Mouse (Mus musculus) stomach, postnatal 0 days (tissue): ENCODE results near the gene Tmx2. TPM values are rescaled to one million over a fixed set of nuclear protein-coding genes. Genes with fewer than 3 reads are reported as not detected.
A peak's percentile ranks its signal among the peaks of the same experiment; 100 is the strongest.
"Not testable (repeated sequence)": the region's sequence is repeated elsewhere in the genome, so short reads cannot be mapped to it uniquely, and the experiment has no call there.

Source experiments
- ATAC-seq: fragments of 200-750 bp; cut with Nextera tagmentation; 2 replicates; pipeline ENCODE4 v1.8.0; 2017; ENCODE audit not compliant: low FRiP score, low TSS enrichment
- DNase-seq: peaks from one replicate; pipeline ENCODE4 v3.0.0-alpha.2; 2016; ENCODE audit warnings: low spot score
- H3K27ac ChIP-seq: fragments of 300-500 bp; sonication (generic); replicated peaks from 2 replicates; pipeline ENCODE4 v1.5.1; 2014; ENCODE audit warnings: mild to moderate bottlenecking, control low read depth
- H3K27me3 ChIP-seq: fragments of 300-500 bp; sonication (generic); 2 replicates; pipeline ENCODE4 v1.6.1; 2014; ENCODE audit warnings: low read length; ENCODE audit not compliant: control insufficient read depth, insufficient read depth
- H3K36me3 ChIP-seq: fragments of 300-500 bp; sonication (generic); 2 replicates; pipeline ENCODE4 v1.6.1; 2014; ENCODE audit warnings: low read length, mixed read lengths; ENCODE audit not compliant: control insufficient read depth, insufficient read depth
- H3K4me1 ChIP-seq: fragments of 300-500 bp; sonication (generic); replicated peaks from 2 replicates; pipeline ENCODE4 v1.6.1; 2014; ENCODE audit warnings: antibody characterized with exemption; ENCODE audit not compliant: control insufficient read depth, insufficient read depth
- H3K4me2 ChIP-seq: fragments of 300-500 bp; sonication (generic); replicated peaks from 2 replicates; pipeline ENCODE4 v1.6.1; 2014; ENCODE audit warnings: low read depth, mild to moderate bottlenecking, control low read depth, moderate library complexity
- H3K4me3 ChIP-seq: fragments of 300-500 bp; sonication (generic); 2 replicates; pipeline ENCODE4 v1.5.1; 2014; ENCODE audit warnings: low read depth, low read length, control low read depth
- H3K9ac ChIP-seq: fragments of 300-500 bp; sonication (generic); 2 replicates; pipeline ENCODE4 v1.6.1; 2014; ENCODE audit warnings: mild to moderate bottlenecking, low read length, control low read depth, mixed read lengths
- H3K9me3 ChIP-seq: fragments of 300-500 bp; sonication (generic); 2 replicates; pipeline ENCODE4 v1.6.1; 2016; ENCODE audit warnings: low read length; ENCODE audit not compliant: control insufficient read depth
- CTCF ChIP-seq: IDR thresholded peaks from 2 replicates; pipeline ENCODE4 v1.5.1; 2016; ENCODE audit warnings: antibody characterized with exemption, low read depth, mild to moderate bottlenecking, moderate library complexity
- EP300 ChIP-seq: optimal IDR thresholded peaks from 2 replicates; pipeline ENCODE3; 2016; ENCODE audit warnings: antibody characterized with exemption
- WGBS: fragments of 180-500 bp; shearing (Covaris S2); extraction: QIAGEN DNeasy Blood & Tissue Kit; methylation state at CpG from one replicate; pipeline ENCODE4 v1.1.7; 2014; 5-methylcytosine and 5-hydroxymethylcytosine counted together
- polyA plus RNA-seq: library from polyadenylated mRNA; unstranded; fragments of >200 nt; fragmentation: Nextera tagmentation; extraction: Ambion mirVana; gene quantifications from 2 replicates; pipeline ENCODE4 v1.2.1, GENCODE M21; 2015

The Tmx2 gene
- 80.9 and 86.0 TPM in 2 replicates for polyA plus RNA-seq

DNA sequence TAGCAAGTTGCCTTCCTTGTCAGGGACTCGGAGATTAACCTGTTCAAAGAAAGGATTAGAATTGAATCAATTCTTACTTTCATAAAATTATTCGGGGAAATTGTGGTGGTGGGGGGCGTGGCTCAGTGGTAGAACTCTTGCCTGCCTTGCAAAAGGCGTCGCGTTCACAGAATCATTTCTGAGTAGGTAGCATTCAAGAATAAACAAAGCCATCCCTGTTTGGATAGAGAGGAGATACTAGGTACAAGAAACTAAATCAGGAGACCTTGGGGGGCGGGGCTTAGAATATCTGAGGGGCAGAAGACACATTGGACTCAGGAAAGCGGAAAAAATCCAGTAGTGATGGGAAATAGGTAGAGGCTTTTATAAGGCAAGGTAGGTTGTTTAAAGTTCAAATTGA, at the start of gene Tmx2:
TSS of gene Tmx2 (minus strand) at position 125 of the 400 bp plus-strand sequence.
- H3K4me2 ChIP-seq, result peak within 1 kb of the TSS; percentile 92
- DNase-seq, result no peak

GRCm38 (mm10) chr2:84728191-84728590, 49.3 kb upstream of the Tmx2 start:
- H3K27me3 ChIP-seq, H3K9ac ChIP-seq, H3K9me3 ChIP-seq, H3K27ac ChIP-seq, DNase-seq, H3K4me3 ChIP-seq, H3K4me2 ChIP-seq, ATAC-seq, H3K4me1 ChIP-seq, H3K36me3 ChIP-seq: not testable (repeated sequence)
- 81% methylated on average over 5 of the region's 5 CpGs for WGBS

More for the DNA sequence above, at the start of gene Tmx2:
- Histone ChIP-seq H3K9me3 (no peaks in the 10 kb centered on the region), H3K27me3 (no peaks in the 10 kb centered on the region), H3K27ac (peak within 1 kb of the TSS; percentile 88), H3K9ac (peak within 1 kb of the TSS; percentile 85), H3K4me1 (no peaks in the 10 kb centered on the region), H3K36me3 (peaks cover 8% of the 10 kb centered on the region), H3K4me3 (peak within 1 kb of the TSS; percentile 90)
- TF ChIP-seq CTCF (no peak), EP300 (no peak)
- no peak for ATAC-seq
- WGBS, result 12% methylated on average over 8 of the region's 8 CpGs

GRCm38 (mm10) chr2:84727172-84727858, 48.4 kb upstream of the Tmx2 start, which contains the start of gene Clp1:
Gene Clp1, minus strand, starts transcription at chr2:84727350.
- H3K27ac ChIP-seq, result peak within 1 kb of the TSS; percentile 89
- peak; percentile 98 for ATAC-seq
- WGBS, result under 1% methylated on average over 39 of the region's 39 CpGs
- 0 out of 2 replicates have a peak, but pooled peaks cover 2% of the 10 kb centered on the region for H3K4me1 ChIP-seq
- TF ChIP-seq EP300 (no peak), CTCF (0 out of 2 replicates have a peak, but pooled peaks have one; percentile 2)
- no peaks in the 10 kb centered on the region for H3K27me3 ChIP-seq
- H3K36me3 ChIP-seq, result peaks cover 6% of the 10 kb centered on the region
- H3K4me2 ChIP-seq, result peak within 1 kb of the TSS; percentile 74
- DNase-seq, result peak; percentile 98
- peak within 1 kb of the TSS; percentile 61 for H3K9ac ChIP-seq
- peak within 1 kb of the TSS; percentile 63 for H3K4me3 ChIP-seq
- no peaks in the 10 kb centered on the region for H3K9me3 ChIP-seq

DNA sequence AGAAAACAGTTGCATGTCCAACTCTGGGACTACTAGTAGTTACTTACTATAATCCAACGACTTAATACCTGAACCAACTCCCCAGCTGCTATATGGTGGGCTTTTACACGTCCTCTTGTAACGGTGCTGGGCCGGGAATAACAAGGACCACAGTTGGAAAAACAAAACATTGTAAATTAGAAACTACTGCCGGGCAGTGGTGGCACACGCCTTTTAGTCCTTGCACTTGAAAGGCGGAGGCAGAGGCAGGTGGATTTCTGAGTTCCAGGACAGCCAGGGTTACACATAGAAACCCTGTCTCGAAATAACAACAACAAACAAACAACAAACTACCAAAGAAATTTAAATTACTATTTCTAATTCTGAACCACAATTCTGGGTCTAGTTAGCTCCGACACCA, 47.8 kb upstream of the Tmx2 start:
- no peak for TF ChIP-seq EP300
- no peak for TF ChIP-seq CTCF
- Histone ChIP-seq H3K27ac (no peak overlapping the region), H3K9me3 (no peaks in the 10 kb centered on the region), H3K27me3 (no peaks in the 10 kb centered on the region), H3K36me3 (peaks cover 6% of the 10 kb centered on the region), H3K4me1 (0 out of 2 replicates have a peak, but pooled peaks cover 2% of the 10 kb centered on the region), H3K4me3 (peak overlapping the region; percentile 63), H3K4me2 (peak overlapping the region; percentile 74), H3K9ac (peak overlapping the region; percentile 61)
- 3% methylated on average over 9 of the region's 9 CpGs for WGBS
- ATAC-seq (no peak), DNase-seq (no peak)

GRCm38 (mm10) chr2:84725770-84726169, 46.8 kb upstream of the Tmx2 start:
- Histone ChIP-seq H3K4me3 (no peak overlapping the region), H3K9ac (no peak overlapping the region), H3K4me2 (no peak overlapping the region), H3K9me3 (no peaks in the 10 kb centered on the region), H3K36me3 (peaks cover 6% of the 10 kb centered on the region), H3K4me1 (0 out of 2 replicates have a peak, but pooled peaks cover 2% of the 10 kb centered on the region), H3K27me3 (no peaks in the 10 kb centered on the region), H3K27ac (no peak overlapping the region)
- DNase-seq (no peak), ATAC-seq (no peak)
- no peak for TF ChIP-seq CTCF
- TF ChIP-seq EP300, result no peak
- 91% methylated on average over 10 of the region's 10 CpGs for WGBS

GRCm38 (mm10) chr2:84723856-84724255, 44.9 kb upstream of the Tmx2 start:
- TF ChIP-seq EP300 (no peak), CTCF (no peak)
- H3K4me2 ChIP-seq, result no peak overlapping the region
- H3K4me3 ChIP-seq, result no peak overlapping the region
- 92% methylated on average over 14 of the region's 14 CpGs for WGBS
- no peak overlapping the region for H3K9ac ChIP-seq
- H3K27me3 ChIP-seq, result no peaks in the 10 kb centered on the region
- ATAC-seq (no peak), DNase-seq (no peak)
- no peaks in the 10 kb centered on the region for H3K9me3 ChIP-seq
- 0 out of 2 replicates have a peak, but pooled peaks cover 2% of the 10 kb centered on the region for H3K4me1 ChIP-seq
- H3K27ac ChIP-seq, result no peak overlapping the region
- H3K36me3 ChIP-seq, result peaks cover 6% of the 10 kb centered on the region
